Mouse (Mus musculus): ENCODE measurements around the gene Dgkq.

GRCm38 (mm10) chr5:108691152-108691551 lies 21.7 kb upstream of the Dgkq start:
- TF ChIP-seq CTCF (IDR thresholded peaks at IDR 0.05; ENCODE audit: control insufficient read depth, insufficient read depth, insufficient read length) = no peak
- no peak for TF ChIP-seq USF1 (IDR thresholded peaks at IDR 0.05; ENCODE audit: low read depth)
- no peak for TF ChIP-seq MAX (IDR thresholded peaks at IDR 0.05)
- TF ChIP-seq MYOD1 (IDR thresholded peaks at IDR 0.05; ENCODE audit: control insufficient read depth, insufficient read length, low read depth) = no peak
